Comparison of ENCODE assay signal across 30 mouse cellular contexts in genomic region chrX:133092983-133093382, GRCm38 (mm10).
DNase-seq lines count a peak whose midpoint lies in the region; ATAC-seq and TF ChIP-seq lines count a peak whose summit lies in the region.
"Had no signal": no experiment of that assay in that cellular context is flagged by ENCODE, and none has a peak within 500 bp of the region (broad histone marks: within the 10 kb centered on the region; RNA-seq: fewer than 3 reads in every experiment).

No protein-coding gene starts in this region.

- H3K27ac ChIP-seq in layer of hippocampus, adult 2 months, result no peak overlapping the region
- H3K27ac ChIP-seq in midbrain, postnatal 0 days (ENCODE audit: low read depth, low read length), result no peak overlapping the region
- no peak overlapping the region for H3K27ac ChIP-seq in midbrain, embryonic 13.5 days
- no peak overlapping the region for H3K27ac ChIP-seq in MEL (ENCODE audit: control insufficient read depth, low read depth, low read length)
- H3K27ac ChIP-seq in stomach, postnatal 0 days (replicated peaks), result no peak overlapping the region
- H3K27ac ChIP-seq in thymus, adult 2 months (ENCODE audit: control insufficient read depth, insufficient read depth, low read length), result no peak overlapping the region
- H3K27ac ChIP-seq: embryonic facial prominence, embryonic 15.5 days; forebrain, embryonic 15.5 days; hindbrain, embryonic 12.5 days; neural tube, embryonic 13.5 days had no signal

- H3K4me1 ChIP-seq in midbrain, postnatal 0 days (ENCODE audit: insufficient read depth, low read length), result no peaks in the 10 kb centered on the region
- H3K4me1 ChIP-seq in midbrain, embryonic 13.5 days (replicated peaks), result no peaks in the 10 kb centered on the region
- no peaks in the 10 kb centered on the region for H3K4me1 ChIP-seq in MEL (ENCODE audit: control insufficient read depth in 1 of 2, insufficient read depth in 2 of 2, low read length in 2 of 2)
- H3K4me1 ChIP-seq in stomach, postnatal 0 days (replicated peaks; ENCODE audit: control insufficient read depth, insufficient read depth), result no peaks in the 10 kb centered on the region
- no peaks in the 10 kb centered on the region for H3K4me1 ChIP-seq in thymus, adult 2 months (replicated peaks; ENCODE audit: control insufficient read depth, insufficient read depth, low read length)
- H3K4me1 ChIP-seq: embryonic facial prominence, embryonic 15.5 days; forebrain, embryonic 15.5 days; heart, embryonic 12.5 days; hindbrain, embryonic 12.5 days; megakaryocyte, embryonic 14.5 days; neural tube, embryonic 13.5 days had no signal

- WGBS in midbrain, postnatal 0 days, result 92% methylated on average over 2 of the region's 3 CpGs
- 96% methylated on average over 2 of the region's 3 CpGs for WGBS in midbrain, embryonic 13.5 days
- WGBS in stomach, postnatal 0 days, result 82% methylated on average over 3 of the region's 3 CpGs
- whole genome bisulfite sequencing in thymus, adult 2 months, result 89% methylated on average over 2 of the region's 3 CpGs

- H3K9me3 ChIP-seq in midbrain, postnatal 0 days (ENCODE audit: low read length), result no peaks in the 10 kb centered on the region
- H3K9me3 ChIP-seq in midbrain, embryonic 13.5 days, result no peaks in the 10 kb centered on the region
- H3K9me3 ChIP-seq in MEL (replicated peaks; ENCODE audit: insufficient read depth, low read length), result no peaks in the 10 kb centered on the region
- no peaks in the 10 kb centered on the region for H3K9me3 ChIP-seq in stomach, postnatal 0 days (ENCODE audit: control insufficient read depth, low read length)
- H3K9me3 ChIP-seq: embryonic facial prominence, embryonic 15.5 days; forebrain, embryonic 15.5 days; heart, embryonic 12.5 days; hindbrain, embryonic 12.5 days; megakaryocyte, embryonic 14.5 days; neural tube, embryonic 13.5 days had no signal

- H3K9ac ChIP-seq in midbrain, postnatal 0 days (replicated peaks; ENCODE audit: low read length, poor library complexity, severe bottlenecking), result no peak overlapping the region
- H3K9ac ChIP-seq in midbrain, embryonic 13.5 days (replicated peaks), result no peak overlapping the region
- no peak overlapping the region for H3K9ac ChIP-seq in MEL (ENCODE audit: control insufficient read depth, low read depth, low read length, poor library complexity, severe bottlenecking)
- no peak overlapping the region for H3K9ac ChIP-seq in stomach, postnatal 0 days (ENCODE audit: low read length)
- H3K9ac ChIP-seq: embryonic facial prominence, embryonic 15.5 days; forebrain, embryonic 15.5 days; heart, embryonic 12.5 days; hindbrain, embryonic 12.5 days; neural tube, embryonic 13.5 days had no signal

- H3K4me3 ChIP-seq in layer of hippocampus, adult 2 months, result no peak overlapping the region
- H3K4me3 ChIP-seq in midbrain, postnatal 0 days (ENCODE audit: low read depth, low read length), result no peak overlapping the region
- no peak overlapping the region for H3K4me3 ChIP-seq in midbrain, embryonic 13.5 days (replicated peaks)
- H3K4me3 ChIP-seq in MEL (ENCODE audit: control insufficient read depth in 1 of 2, insufficient read depth in 1 of 2, low read depth in 2 of 2, low read length in 2 of 2), result no peak overlapping the region
- H3K4me3 ChIP-seq in stomach, postnatal 0 days (ENCODE audit: low read depth, low read length), result no peak overlapping the region
- no peak overlapping the region for H3K4me3 ChIP-seq in thymus, adult 2 months (ENCODE audit: control insufficient read depth, insufficient read depth, low read length)
- H3K4me3 ChIP-seq: embryonic facial prominence, embryonic 15.5 days; forebrain, embryonic 15.5 days; heart, embryonic 12.5 days; hindbrain, embryonic 12.5 days; megakaryocyte, embryonic 14.5 days; myocyte; neural tube, embryonic 13.5 days had no signal

- H3K27me3 ChIP-seq in midbrain, postnatal 0 days (ENCODE audit: insufficient read depth, low read length), result no peaks in the 10 kb centered on the region
- H3K27me3 ChIP-seq in midbrain, embryonic 13.5 days, result no peaks in the 10 kb centered on the region
- no peaks in the 10 kb centered on the region for H3K27me3 ChIP-seq in MEL (ENCODE audit: control insufficient read depth in 1 of 2, insufficient read depth in 2 of 2, low read length in 2 of 2)
- H3K27me3 ChIP-seq in stomach, postnatal 0 days (ENCODE audit: control insufficient read depth, insufficient read depth, low read length), result no peaks in the 10 kb centered on the region
- H3K27me3 ChIP-seq in thymus, adult 2 months (ENCODE audit: control insufficient read depth, insufficient read depth, low read length), result no peaks in the 10 kb centered on the region
- H3K27me3 ChIP-seq: embryonic facial prominence, embryonic 15.5 days; forebrain, embryonic 15.5 days; heart, embryonic 12.5 days; hindbrain, embryonic 12.5 days; megakaryocyte, embryonic 14.5 days; neural tube, embryonic 13.5 days had no signal

- TF ChIP-seq RAD21 in MEL (IDR thresholded peaks at IDR 0.05; ENCODE audit: low read depth, low read length), result peak; percentile 67

- TF ChIP-seq CTCF in layer of hippocampus, adult 2 months (conservative IDR thresholded peaks at IDR 0.05), result peak; percentile 38
- peak; percentile 3; the same call in 1 of the 2 replicates for TF ChIP-seq CTCF in midbrain, postnatal 0 days (IDR thresholded peaks at IDR 0.05)
- TF ChIP-seq CTCF in MEL (IDR thresholded peaks at IDR 0.05 in 2 of 3, conservative IDR thresholded peaks at IDR 0.05 in 1 of 3; ENCODE audit: control insufficient read depth in 1 of 3, insufficient read depth in 1 of 3, low read depth in 2 of 3, low read length in 3 of 3, poor library complexity in 1 of 3, severe bottlenecking in 1 of 3), result peak; percentile 55 to 75 (median 55)
- TF ChIP-seq CTCF in stomach, postnatal 0 days (IDR thresholded peaks at IDR 0.05; ENCODE audit: low read depth), result peak; percentile 19; the same call in 1 of the 2 replicates
- TF ChIP-seq CTCF in thymus, adult 2 months (IDR thresholded peaks at IDR 0.05; ENCODE audit: borderline replicate concordance, control insufficient read depth, extremely low read depth, insufficient read depth, low read length, poor library complexity), result no peak

- H3K4me2 ChIP-seq in midbrain, postnatal 0 days (ENCODE audit: low read depth, low read length, poor library complexity, severe bottlenecking), result no peak overlapping the region
- H3K4me2 ChIP-seq in midbrain, embryonic 13.5 days (replicated peaks), result no peak overlapping the region
- no peak overlapping the region for H3K4me2 ChIP-seq in stomach, postnatal 0 days (replicated peaks; ENCODE audit: low read depth)
- H3K4me2 ChIP-seq: embryonic facial prominence, embryonic 15.5 days; forebrain, embryonic 15.5 days; heart, embryonic 12.5 days; hindbrain, embryonic 12.5 days; neural tube, embryonic 13.5 days had no signal

- H3K79me2 ChIP-seq in MEL (ENCODE audit: control insufficient read depth, insufficient read depth, low read length, poor library complexity), result no peaks in the 10 kb centered on the region

- TF ChIP-seq EP300 in MEL (IDR thresholded peaks at IDR 0.05; ENCODE audit: low read depth in 1 of 2, low read length in 2 of 2), result no peak
- TF ChIP-seq EP300 in stomach, postnatal 0 days (optimal IDR thresholded peaks at IDR 0.05), result no peak

- DNase-seq in layer of hippocampus, adult 2 months (ENCODE audit: low spot score in 2 of 2), result no peak
- no peak for DNase-seq in layer of hippocampus, adult 9-10 months (ENCODE audit: low spot score)
- DNase-seq in midbrain, postnatal 0 days (ENCODE audit: low spot score), result no peak
- DNase-seq in MEL (ENCODE audit: low read depth, low spot score), result peak; percentile 73
- DNase-seq in stomach, postnatal 0 days (ENCODE audit: low spot score), result no peak
- no peak for DNase-seq in thymus, adult 2 months
- DNase-seq: adrenal gland, adult 2 months; cerebellum, adult 11-12 months; cerebellum, postnatal 14 days; gastrocnemius, postnatal 14 days; heart, adult 11 months; heart, postnatal 10 days; kidney, adult 2 months; kidney, postnatal 14 days; lung, postnatal 36 days; midbrain, embryonic 14.5 days; retina, postnatal 1 day; right cerebral cortex, postnatal 25 days; spleen, adult 18-20 months; thymus, postnatal 14 days had no signal

- no peak for ATAC-seq in midbrain, postnatal 0 days (ENCODE audit: low FRiP score)
- ATAC-seq in midbrain, embryonic 13.5 days, result no peak
- no peak for ATAC-seq in stomach, postnatal 0 days (ENCODE audit: low FRiP score, low TSS enrichment)
- ATAC-seq in inflammation-experienced regulatory T-cells, adult 6 months, result no peak
- ATAC-seq: CD4-positive, CD25-positive, alpha-beta regulatory T cell, adult 4 months; forebrain, embryonic 15.5 days had no signal

- H3K36me3 ChIP-seq in midbrain, postnatal 0 days (ENCODE audit: insufficient read depth, low read length), result no peaks in the 10 kb centered on the region
- no peaks in the 10 kb centered on the region for H3K36me3 ChIP-seq in midbrain, embryonic 13.5 days
- H3K36me3 ChIP-seq in MEL (ENCODE audit: control insufficient read depth in 1 of 2, insufficient read depth in 2 of 2, low read length in 2 of 2), result no peaks in the 10 kb centered on the region
- no peaks in the 10 kb centered on the region for H3K36me3 ChIP-seq in stomach, postnatal 0 days (ENCODE audit: control insufficient read depth, insufficient read depth, low read length)
- no peaks in the 10 kb centered on the region for H3K36me3 ChIP-seq in thymus, adult 2 months (ENCODE audit: control insufficient read depth, insufficient read depth, low read length)
- H3K36me3 ChIP-seq: embryonic facial prominence, embryonic 15.5 days; forebrain, embryonic 15.5 days; heart, embryonic 12.5 days; hindbrain, embryonic 12.5 days; neural tube, embryonic 13.5 days had no signal

- TF ChIP-seq POLR2A in MEL (IDR thresholded peaks at IDR 0.05; ENCODE audit: control insufficient read depth in 1 of 2, insufficient read depth in 1 of 2, low read depth in 1 of 2, low read length in 2 of 2, poor library complexity in 1 of 2), result no peak
- TF ChIP-seq POLR2A in thymus, adult 2 months (IDR thresholded peaks at IDR 0.05; ENCODE audit: control insufficient read depth, extremely low read depth, insufficient read depth, low read length, poor library complexity), result no peak

TF ChIP-seq in MEL, 35 proteins besides CTCF, POLR2A, EP300 and RAD21:
- TF ChIP-seq ZNF384 (IDR thresholded peaks at IDR 0.05; ENCODE audit: low read depth, low read length) (peak; percentile 30; the same call in 1 of the 2 replicates), SMC3 (IDR thresholded peaks at IDR 0.05; ENCODE audit: low read depth, low read length) (peak; percentile 82), NELFE (IDR thresholded peaks at IDR 0.05; ENCODE audit: low read depth, low read length) (no peak), ZC3H11A (IDR thresholded peaks at IDR 0.05; ENCODE audit: low read depth, low read length) (peak; percentile 43; the same call in 1 of the 2 replicates)
TF ChIP-seq in MEL: peak in this region for 3.
